Comparison of ENCODE assay signal across 9 mouse cellular contexts in genomic region chr4:148723934-148724719, GRCm38 (mm10).
DNase-seq lines count a peak whose midpoint lies in the region; ATAC-seq lines count a peak whose summit lies in the region.
"Had no signal": no experiment of that assay in that cellular context is flagged by ENCODE, and none has a peak within 500 bp of the region (broad histone marks: within the 10 kb centered on the region; RNA-seq: fewer than 3 reads in every experiment).

No protein-coding gene starts in this region.

- peak; percentile 9; the same call in 1 of the 2 replicates for ATAC-seq in heart, embryonic 13.5 days (ENCODE audit: extremely low read depth, insufficient number of reproducible peaks, low FRiP score, low TSS enrichment)
- ATAC-seq in hindbrain, embryonic 16.5 days: peak; percentile 40; the same call in 1 of the 2 replicates
- ATAC-seq in midbrain, embryonic 14.5 days (ENCODE audit: low FRiP score, low TSS enrichment): 0 out of 2 replicates have a peak, but pooled peaks have one; percentile 27

- intact Hi-C loops in heart, postnatal 10 days (cut with DNase I): no loop called here

- H3K4me1 ChIP-seq in heart, embryonic 13.5 days: peaks cover 12% of the 10 kb centered on the region; the same call in 1 of the 2 replicates
- H3K4me1 ChIP-seq in hindbrain, embryonic 16.5 days (ENCODE audit: control insufficient read depth, insufficient read depth, low read depth, low read length): peaks cover 5% of the 10 kb centered on the region
- peaks cover 4% of the 10 kb centered on the region; the same call in 1 of the 2 replicates for H3K4me1 ChIP-seq in midbrain, embryonic 14.5 days (ENCODE audit: control insufficient read depth, insufficient read depth, low read length)

- peaks cover 68% of the 10 kb centered on the region for H3K27me3 ChIP-seq in heart, embryonic 13.5 days (replicated peaks)
- peaks cover 2% of the 10 kb centered on the region; the same call in 1 of the 2 replicates for H3K27me3 ChIP-seq in hindbrain, embryonic 16.5 days (replicated peaks; ENCODE audit: control insufficient read depth, insufficient read depth, low read length)
- peaks cover 3% of the 10 kb centered on the region; the same call in 1 of the 2 replicates for H3K27me3 ChIP-seq in midbrain, embryonic 14.5 days (ENCODE audit: control insufficient read depth, insufficient read depth, low read length)

- peak overlapping the region; percentile 77 for H3K9ac ChIP-seq in heart, embryonic 13.5 days
- H3K9ac ChIP-seq in hindbrain, embryonic 16.5 days (ENCODE audit: low read depth, low read length): peak overlapping the region; percentile 56
- H3K9ac ChIP-seq in midbrain, embryonic 14.5 days (replicated peaks; ENCODE audit: low read length): peak overlapping the region; percentile 48

- H3K9me3 ChIP-seq in heart, embryonic 13.5 days: no peaks in the 10 kb centered on the region
- no peaks in the 10 kb centered on the region for H3K9me3 ChIP-seq in hindbrain, embryonic 16.5 days (ENCODE audit: control insufficient read depth, low read length)
- no peaks in the 10 kb centered on the region for H3K9me3 ChIP-seq in midbrain, embryonic 14.5 days (ENCODE audit: control insufficient read depth, low read length)

- H3K4me2 ChIP-seq in heart, embryonic 13.5 days: peak overlapping the region; percentile 81
- H3K4me2 ChIP-seq in hindbrain, embryonic 16.5 days (ENCODE audit: low read length): peak overlapping the region; percentile 65
- H3K4me2 ChIP-seq in midbrain, embryonic 14.5 days (ENCODE audit: low read length): peak overlapping the region; percentile 63

- no peaks in the 10 kb centered on the region for H3K36me3 ChIP-seq in heart, embryonic 13.5 days
- no peaks in the 10 kb centered on the region for H3K36me3 ChIP-seq in hindbrain, embryonic 16.5 days (ENCODE audit: control insufficient read depth, insufficient read depth, low read length)
- H3K36me3 ChIP-seq in midbrain, embryonic 14.5 days (ENCODE audit: control insufficient read depth, insufficient read depth, low read length): no peaks in the 10 kb centered on the region

- WGBS in heart, embryonic 13.5 days: 4% methylated on average over 33 of the region's 39 CpGs
- WGBS in hindbrain, embryonic 16.5 days: 6% methylated on average over 25 of the region's 39 CpGs
- 3% methylated on average over 37 of the region's 39 CpGs for WGBS in midbrain, embryonic 14.5 days

- DNase-seq in heart, postnatal 10 days: no peak
- peak; percentile 66 for DNase-seq in embryo, embryonic 11 days
- no peak for DNase-seq in midbrain, embryonic 14.5 days
- no peak for DNase-seq in spleen, postnatal 14 days (ENCODE audit: low spot score in 2 of 2)
- DNase-seq in right cerebral cortex, postnatal 25 days: no peak
- DNase-seq in gastrocnemius, postnatal 4 days (ENCODE audit: low spot score in 2 of 2): no peak
- DNase-seq: right cerebral cortex, adult 18-20 months had no signal

- no peak overlapping the region for H3K27ac ChIP-seq in heart, embryonic 13.5 days (replicated peaks)
- no peak overlapping the region for H3K27ac ChIP-seq in hindbrain, embryonic 16.5 days (ENCODE audit: low read depth, low read length)
- H3K27ac ChIP-seq in midbrain, embryonic 14.5 days (replicated peaks; ENCODE audit: low read depth, low read length): no peak overlapping the region

- H3K4me3 ChIP-seq in heart, embryonic 13.5 days: peak overlapping the region; percentile 52
- peak overlapping the region; percentile 33 for H3K4me3 ChIP-seq in hindbrain, embryonic 16.5 days (ENCODE audit: low read length)
- peak overlapping the region; percentile 29 for H3K4me3 ChIP-seq in midbrain, embryonic 14.5 days (replicated peaks; ENCODE audit: low read depth, low read length)
